Mouse (Mus musculus): ENCODE results near the gene Krtcap3.
A peak's percentile ranks its signal among the peaks of the same experiment; 100 is the strongest.

Gene Krtcap3

GRCm38 (mm10) chr5:31253806-31254205 lies 2.3 kb downstream of the Krtcap3 start:
- DNase-seq: no peak

- DNase-seq: peak; percentile 23 to 44
These were observed 3.0 kb downstream of the Krtcap3 start for GRCm38 (mm10) chr5:31254452-31254851.

- DNase-seq: no peak
These were observed 3.4 kb downstream of the Krtcap3 start for GRCm38 (mm10) chr5:31254901-31255300.

- DNase-seq: no peak
These were observed 3.9 kb downstream of the Krtcap3 start for GRCm38 (mm10) chr5:31255381-31255780.

- DNase-seq: no peak
These were observed 4.5 kb downstream of the Krtcap3 start for GRCm38 (mm10) chr5:31255971-31256370.

- no peak for DNase-seq
These were observed 6.1 kb downstream of the Krtcap3 start for GRCm38 (mm10) chr5:31257616-31258015.

- no peak for DNase-seq
These were observed 14.6 kb downstream of the Krtcap3 start for GRCm38 (mm10) chr5:31266101-31266500.

- DNase-seq: no peak
These were observed 16.2 kb downstream of the Krtcap3 start for GRCm38 (mm10) chr5:31267686-31268085.

GRCm38 (mm10) chr5:31273018-31273417 lies 21.5 kb downstream of the Krtcap3 start:
- no peak for DNase-seq

- no peak for DNase-seq
These were observed 27.9 kb downstream of the Krtcap3 start for GRCm38 (mm10) chr5:31279245-31279988.

GRCm38 (mm10) chr5:31288225-31288624 lies 36.7 kb downstream of the Krtcap3 start:
- no peak for DNase-seq

- no peak for DNase-seq
These were observed 37.2 kb downstream of the Krtcap3 start for GRCm38 (mm10) chr5:31288655-31289054.

GRCm38 (mm10) chr5:31289626-31290230 lies 38.2 kb downstream of the Krtcap3 start:
- DNase-seq: no peak

- DNase-seq: peak; percentile 97 to 98
These were observed 39.2 kb downstream of the Krtcap3 start, which contains the start of gene Ift172 for GRCm38 (mm10) chr5:31290521-31291360. TSS of gene Ift172 (minus strand) at chr5:31291116.

- no peak for DNase-seq
These were observed 39.8 kb downstream of the Krtcap3 start for GRCm38 (mm10) chr5:31291361-31291688.

GRCm38 (mm10) chr5:31294964-31295605 lies 43.6 kb downstream of the Krtcap3 start:
- peak in 1 of 2 experiments; percentile 10 for DNase-seq

- DNase-seq: peak; percentile 70 to 76
These were observed 44.2 kb downstream of the Krtcap3 start, which contains the start of gene Fndc4 for GRCm38 (mm10) chr5:31295606-31296141. TSS of gene Fndc4 (minus strand) at chr5:31296080.

GRCm38 (mm10) chr5:31297047-31297757 lies 45.7 kb downstream of the Krtcap3 start, which contains the start of gene Gckr:
TSS of gene Gckr (plus strand) at chr5:31297443.
- no peak for DNase-seq

GRCm38 (mm10) chr5:31297981-31298380 lies 46.5 kb downstream of the Krtcap3 start:
- no peak for DNase-seq

- no peak for DNase-seq
These were observed 47.0 kb downstream of the Krtcap3 start for GRCm38 (mm10) chr5:31298486-31298885.

- DNase-seq: no peak
These were observed 50.4 kb downstream of the Krtcap3 start for GRCm38 (mm10) chr5:31301866-31302265.
